Mouse (Mus musculus): ENCODE results near the gene 4930404N11Rik. TPM values are rescaled to one million over a fixed set of nuclear protein-coding genes. Genes with fewer than 3 reads are reported as not detected.

4930404N11Rik gene
- polyA plus RNA-seq, 1 experiment from 2014 or later: 2.3 TPM

- 18% methylated on average over 12 of the region's 12 CpGs for WGBS (ENCODE audit: insufficient replicate concordance)
- H3K9ac ChIP-seq: peak overlapping the region; percentile 58
- peak overlapping the region; percentile 4 for H3K4me3 ChIP-seq (replicated peaks)
- peak overlapping the region; percentile 97 for H3K4me2 ChIP-seq
- H3K36me3 ChIP-seq (replicated peaks): peaks cover 70% of the 10 kb centered on the region
- H3K4me1 ChIP-seq (replicated peaks): peaks cover 99% of the 10 kb centered on the region
- no peaks in the 10 kb centered on the region for H3K27me3 ChIP-seq
- no peaks in the 10 kb centered on the region for H3K9me3 ChIP-seq (replicated peaks)
- peak overlapping the region; percentile 96 for H3K27ac ChIP-seq (replicated peaks)
- peak; percentile 85 for ATAC-seq (ENCODE audit: insufficient read depth)
These were observed 3.2 kb downstream of the 4930404N11Rik start for GRCm38 (mm10) chr10:81362336-81362949.

GRCm38 (mm10) chr10:81360721-81361120 lies 4.9 kb downstream of the 4930404N11Rik start:
- Histone ChIP-seq H3K4me1 (replicated peaks) (peaks cover 96% of the 10 kb centered on the region), H3K4me3 (replicated peaks) (no peak overlapping the region), H3K9me3 (replicated peaks) (no peaks in the 10 kb centered on the region), H3K36me3 (replicated peaks) (peaks cover 55% of the 10 kb centered on the region), H3K27ac (replicated peaks) (peak overlapping the region; percentile 96), H3K4me2 (peak overlapping the region; percentile 97), H3K9ac (peak overlapping the region; percentile 58), H3K27me3 (no peaks in the 10 kb centered on the region)
- ATAC-seq (ENCODE audit: insufficient read depth): no peak
- 67% methylated on average over 8 of the region's 8 CpGs for WGBS (ENCODE audit: insufficient replicate concordance)

- WGBS (ENCODE audit: insufficient replicate concordance): 37% methylated on average over 1 of the region's 1 CpGs
- H3K9ac ChIP-seq: peak overlapping the region; percentile 100
- peaks cover 44% of the 10 kb centered on the region for H3K36me3 ChIP-seq (replicated peaks)
- H3K27me3 ChIP-seq: no peaks in the 10 kb centered on the region
- no peak for ATAC-seq (ENCODE audit: insufficient read depth)
- H3K4me1 ChIP-seq (replicated peaks): peaks cover 92% of the 10 kb centered on the region
- no peaks in the 10 kb centered on the region for H3K9me3 ChIP-seq (replicated peaks)
- H3K4me2 ChIP-seq: peak overlapping the region; percentile 97
- peak overlapping the region; percentile 97 for H3K4me3 ChIP-seq (replicated peaks)
- H3K27ac ChIP-seq (replicated peaks): peak overlapping the region; percentile 96
These were observed 6.8 kb downstream of the 4930404N11Rik start for GRCm38 (mm10) chr10:81358841-81359240.

GRCm38 (mm10) chr10:81358209-81358608 lies 7.4 kb downstream of the 4930404N11Rik start:
- Histone ChIP-seq H3K9me3 (replicated peaks) (no peaks in the 10 kb centered on the region), H3K4me2 (peak overlapping the region; percentile 97), H3K27ac (replicated peaks) (peak overlapping the region; percentile 96), H3K4me1 (replicated peaks) (peaks cover 86% of the 10 kb centered on the region), H3K4me3 (replicated peaks) (peak overlapping the region; percentile 97), H3K27me3 (no peaks in the 10 kb centered on the region), H3K36me3 (replicated peaks) (peaks cover 37% of the 10 kb centered on the region), H3K9ac (peak overlapping the region; percentile 100)
- WGBS (ENCODE audit: insufficient replicate concordance): 20% methylated on average over 4 of the region's 4 CpGs
- ATAC-seq (ENCODE audit: insufficient read depth): no peak

- Histone ChIP-seq H3K9me3 (replicated peaks) (no peaks in the 10 kb centered on the region), H3K4me1 (replicated peaks) (peaks cover 84% of the 10 kb centered on the region), H3K4me3 (replicated peaks) (peak within 1 kb of the TSS; percentile 97), H3K9ac (peak within 1 kb of the TSS; percentile 100), H3K36me3 (replicated peaks) (peaks cover 29% of the 10 kb centered on the region), H3K27ac (replicated peaks) (peak within 1 kb of the TSS; percentile 96), H3K27me3 (no peaks in the 10 kb centered on the region), H3K4me2 (peak within 1 kb of the TSS; percentile 97)
- peak; percentile 85 for ATAC-seq (ENCODE audit: insufficient read depth)
- 1% methylated on average over 75 of the region's 79 CpGs for WGBS (ENCODE audit: insufficient replicate concordance)
These were observed 8.4 kb downstream of the 4930404N11Rik start, which contains the start of gene Mfsd12 for GRCm38 (mm10) chr10:81356991-81357844. TSS of gene Mfsd12 (plus strand) at chr10:81357491.

GRCm38 (mm10) chr10:81356352-81356990 lies 9.1 kb downstream of the 4930404N11Rik start:
- peak overlapping the region; percentile 74 for H3K27ac ChIP-seq (replicated peaks)
- no peaks in the 10 kb centered on the region for H3K9me3 ChIP-seq (replicated peaks)
- peaks cover 84% of the 10 kb centered on the region for H3K4me1 ChIP-seq (replicated peaks)
- peak overlapping the region; percentile 97 for H3K4me2 ChIP-seq
- H3K9ac ChIP-seq: peak overlapping the region; percentile 100
- no peak for ATAC-seq (ENCODE audit: insufficient read depth)
- WGBS (ENCODE audit: insufficient replicate concordance): 26% methylated on average over 12 of the region's 12 CpGs
- peak overlapping the region; percentile 97 for H3K4me3 ChIP-seq (replicated peaks)
- H3K36me3 ChIP-seq (replicated peaks): peaks cover 21% of the 10 kb centered on the region
- H3K27me3 ChIP-seq: no peaks in the 10 kb centered on the region

GRCm38 (mm10) chr10:81355533-81355932 lies 10.1 kb downstream of the 4930404N11Rik start:
- peaks cover 12% of the 10 kb centered on the region for H3K36me3 ChIP-seq (replicated peaks)
- H3K27ac ChIP-seq (replicated peaks): no peak overlapping the region
- no peaks in the 10 kb centered on the region for H3K9me3 ChIP-seq (replicated peaks)
- no peaks in the 10 kb centered on the region for H3K27me3 ChIP-seq
- WGBS (ENCODE audit: insufficient replicate concordance): 46% methylated on average over 4 of the region's 4 CpGs
- no peak for ATAC-seq (ENCODE audit: insufficient read depth)
- H3K9ac ChIP-seq: no peak overlapping the region
- H3K4me2 ChIP-seq: no peak overlapping the region
- H3K4me1 ChIP-seq (replicated peaks): peaks cover 82% of the 10 kb centered on the region
- H3K4me3 ChIP-seq (replicated peaks): no peak overlapping the region

GRCm38 (mm10) chr10:81354738-81355477 lies 10.7 kb downstream of the 4930404N11Rik start:
- WGBS (ENCODE audit: insufficient replicate concordance): 70% methylated on average over 9 of the region's 9 CpGs
- H3K27ac ChIP-seq (replicated peaks): no peak overlapping the region; the same call in 1 of the 2 replicates
- peaks cover 78% of the 10 kb centered on the region for H3K4me1 ChIP-seq (replicated peaks)
- peaks cover 6% of the 10 kb centered on the region for H3K36me3 ChIP-seq (replicated peaks)
- H3K27me3 ChIP-seq: no peaks in the 10 kb centered on the region
- H3K4me3 ChIP-seq (replicated peaks): no peak overlapping the region
- no peak for ATAC-seq (ENCODE audit: insufficient read depth)
- no peak overlapping the region for H3K4me2 ChIP-seq
- H3K9me3 ChIP-seq (replicated peaks): no peaks in the 10 kb centered on the region
- H3K9ac ChIP-seq: no peak overlapping the region

- no peak for ATAC-seq (ENCODE audit: insufficient read depth)
- Histone ChIP-seq H3K9me3 (replicated peaks) (no peaks in the 10 kb centered on the region), H3K27ac (replicated peaks) (peak overlapping the region; percentile 83)
These were observed 13.8 kb downstream of the 4930404N11Rik start for GRCm38 (mm10) chr10:81351678-81352291.

GRCm38 (mm10) chr10:81350351-81351063 lies 15.1 kb downstream of the 4930404N11Rik start, which contains the start of gene Hmg20b:
TSS of gene Hmg20b (minus strand) at chr10:81350480.
- Histone ChIP-seq H3K36me3 (replicated peaks) (peaks cover 25% of the 10 kb centered on the region), H3K9ac (peak within 1 kb of the TSS; percentile 96), H3K27me3 (peaks cover 11% of the 10 kb centered on the region), H3K9me3 (replicated peaks) (no peaks in the 10 kb centered on the region), H3K27ac (replicated peaks) (peak within 1 kb of the TSS; percentile 90), H3K4me2 (peak within 1 kb of the TSS; percentile 96), H3K4me1 (replicated peaks) (peaks cover 79% of the 10 kb centered on the region), H3K4me3 (replicated peaks) (peak within 1 kb of the TSS; percentile 90)
- WGBS (ENCODE audit: insufficient replicate concordance): under 1% methylated on average over 54 of the region's 54 CpGs
- peak; percentile 91 for ATAC-seq (ENCODE audit: insufficient read depth)

More at GRCm38 (mm10) chr10:81351678-81352291, 13.8 kb downstream of the 4930404N11Rik start:
- H3K4me3 ChIP-seq (replicated peaks): peak overlapping the region; percentile 90
- peaks cover 82% of the 10 kb centered on the region for H3K4me1 ChIP-seq (replicated peaks)
- WGBS (ENCODE audit: insufficient replicate concordance): 4% methylated on average over 9 of the region's 9 CpGs
- H3K9ac ChIP-seq: peak overlapping the region; percentile 52
- H3K36me3 ChIP-seq (replicated peaks): peaks cover 19% of the 10 kb centered on the region
- H3K4me2 ChIP-seq: peak overlapping the region; percentile 80
- H3K27me3 ChIP-seq: no peaks in the 10 kb centered on the region
